Mouse (Mus musculus): ENCODE results near the gene Olfr519. TPM values are rescaled to one million over a fixed set of nuclear protein-coding genes. Genes with fewer than 3 reads are reported as not detected.

Gene Olfr519
- not detected in 2 replicates for total RNA-seq (2014; rRNA removed)
- polyA plus RNA-seq (2015; fragmentation: Nextera tagmentation; extraction: Ambion mirVana): not detected in 2 replicates

- Histone ChIP-seq H3K27me3 (ENCODE audit: insufficient read depth, low read length) (no peaks in the 10 kb centered on the region), H3K27ac (ENCODE audit: low read depth, low read length) (no peak within 1 kb of the TSS), H3K9ac (replicated peaks; ENCODE audit: low read length, poor library complexity, severe bottlenecking) (no peak within 1 kb of the TSS), H3K4me1 (ENCODE audit: insufficient read depth, low read length) (no peaks in the 10 kb centered on the region), H3K36me3 (ENCODE audit: insufficient read depth, low read length) (no peaks in the 10 kb centered on the region), H3K4me3 (ENCODE audit: low read depth, low read length) (no peak within 1 kb of the TSS), H3K4me2 (ENCODE audit: low read depth, low read length, poor library complexity, severe bottlenecking) (no peak within 1 kb of the TSS), H3K9me3 (ENCODE audit: low read length) (no peaks in the 10 kb centered on the region)
- DNase-seq (ENCODE audit: low spot score) (no peak), ATAC-seq (ENCODE audit: low FRiP score) (no peak)
- TF ChIP-seq CTCF (IDR thresholded peaks at IDR 0.05): no peak
- WGBS: 87% methylated on average over 5 of the region's 5 CpGs
These were observed at the start of gene Olfr519 for GRCm38 (mm10) chr7:108894320-108894719. TSS of gene Olfr519 (minus strand) at chr7:108894420.

GRCm38 (mm10) chr7:108944002-108944401 is 49.8 kb upstream of the Olfr519 start:
- no peak overlapping the region for H3K4me3 ChIP-seq (ENCODE audit: low read depth, low read length)
- no peaks in the 10 kb centered on the region for H3K9me3 ChIP-seq (ENCODE audit: low read length)
- H3K9ac ChIP-seq (replicated peaks; ENCODE audit: low read length, poor library complexity, severe bottlenecking): no peak overlapping the region
- WGBS: 2% methylated on average over 2 of the region's 2 CpGs
- TF ChIP-seq CTCF (IDR thresholded peaks at IDR 0.05): peak; percentile 88
- H3K4me2 ChIP-seq (ENCODE audit: low read depth, low read length, poor library complexity, severe bottlenecking): no peak overlapping the region
- no peak overlapping the region for H3K27ac ChIP-seq (ENCODE audit: low read depth, low read length)
- ATAC-seq (ENCODE audit: low FRiP score) (peak; percentile 64; the same call in 1 of the 2 replicates), DNase-seq (ENCODE audit: low spot score) (peak; percentile 65)
- no peaks in the 10 kb centered on the region for H3K27me3 ChIP-seq (ENCODE audit: insufficient read depth, low read length)
- no peaks in the 10 kb centered on the region for H3K4me1 ChIP-seq (ENCODE audit: insufficient read depth, low read length)
- peaks cover 35% of the 10 kb centered on the region for H3K36me3 ChIP-seq (ENCODE audit: insufficient read depth, low read length)

GRCm38 (mm10) chr7:108941466-108941865 is 47.2 kb upstream of the Olfr519 start:
- no peak overlapping the region for H3K4me3 ChIP-seq (ENCODE audit: low read depth, low read length)
- H3K4me1 ChIP-seq (ENCODE audit: insufficient read depth, low read length): no peaks in the 10 kb centered on the region
- H3K27ac ChIP-seq (ENCODE audit: low read depth, low read length): no peak overlapping the region
- H3K9me3 ChIP-seq (ENCODE audit: low read length): no peaks in the 10 kb centered on the region
- H3K27me3 ChIP-seq (ENCODE audit: insufficient read depth, low read length): no peaks in the 10 kb centered on the region
- peaks cover 53% of the 10 kb centered on the region for H3K36me3 ChIP-seq (ENCODE audit: insufficient read depth, low read length)
- WGBS: 96% methylated on average over 9 of the region's 9 CpGs
- no peak for ATAC-seq (ENCODE audit: low FRiP score)
- TF ChIP-seq CTCF (IDR thresholded peaks at IDR 0.05): no peak
- no peak overlapping the region for H3K9ac ChIP-seq (replicated peaks; ENCODE audit: low read length, poor library complexity, severe bottlenecking)
- no peak for DNase-seq (ENCODE audit: low spot score)
- no peak overlapping the region for H3K4me2 ChIP-seq (ENCODE audit: low read depth, low read length, poor library complexity, severe bottlenecking)

GRCm38 (mm10) chr7:108936591-108936990 is 42.4 kb upstream of the Olfr519 start:
- no peak overlapping the region for H3K4me3 ChIP-seq (ENCODE audit: low read depth, low read length)
- 97% methylated on average over 4 of the region's 4 CpGs for WGBS
- no peaks in the 10 kb centered on the region for H3K9me3 ChIP-seq (ENCODE audit: low read length)
- no peak overlapping the region for H3K27ac ChIP-seq (ENCODE audit: low read depth, low read length)
- peaks cover 11% of the 10 kb centered on the region; the same call in 1 of the 2 replicates for H3K4me1 ChIP-seq (ENCODE audit: insufficient read depth, low read length)
- H3K9ac ChIP-seq (replicated peaks; ENCODE audit: low read length, poor library complexity, severe bottlenecking): no peak overlapping the region
- H3K27me3 ChIP-seq (ENCODE audit: insufficient read depth, low read length): no peaks in the 10 kb centered on the region
- ATAC-seq (ENCODE audit: low FRiP score) (no peak), DNase-seq (ENCODE audit: low spot score) (no peak)
- peaks cover 39% of the 10 kb centered on the region for H3K36me3 ChIP-seq (ENCODE audit: insufficient read depth, low read length)
- no peak overlapping the region for H3K4me2 ChIP-seq (ENCODE audit: low read depth, low read length, poor library complexity, severe bottlenecking)
- TF ChIP-seq CTCF (IDR thresholded peaks at IDR 0.05): no peak

- peak overlapping the region; percentile 87 for H3K4me2 ChIP-seq (ENCODE audit: low read depth, low read length, poor library complexity, severe bottlenecking)
- no peaks in the 10 kb centered on the region for H3K27me3 ChIP-seq (ENCODE audit: insufficient read depth, low read length)
- peak overlapping the region; percentile 100 for H3K4me3 ChIP-seq (ENCODE audit: low read depth, low read length)
- peaks cover 27% of the 10 kb centered on the region for H3K36me3 ChIP-seq (ENCODE audit: insufficient read depth, low read length)
- 89% methylated on average over 7 of the region's 7 CpGs for WGBS
- peaks cover 11% of the 10 kb centered on the region; the same call in 1 of the 2 replicates for H3K4me1 ChIP-seq (ENCODE audit: insufficient read depth, low read length)
- TF ChIP-seq CTCF (IDR thresholded peaks at IDR 0.05): no peak
- peak overlapping the region; percentile 92 for H3K9ac ChIP-seq (replicated peaks; ENCODE audit: low read length, poor library complexity, severe bottlenecking)
- no peak overlapping the region for H3K27ac ChIP-seq (ENCODE audit: low read depth, low read length)
- no peaks in the 10 kb centered on the region for H3K9me3 ChIP-seq (ENCODE audit: low read length)
- DNase-seq (ENCODE audit: low spot score): no peak
- no peak for ATAC-seq (ENCODE audit: low FRiP score)
These were observed 41.2 kb upstream of the Olfr519 start for GRCm38 (mm10) chr7:108935411-108935810.

- Histone ChIP-seq H3K36me3 (ENCODE audit: insufficient read depth, low read length) (peaks cover 22% of the 10 kb centered on the region), H3K9me3 (ENCODE audit: low read length) (no peaks in the 10 kb centered on the region), H3K27me3 (ENCODE audit: insufficient read depth, low read length) (no peaks in the 10 kb centered on the region), H3K9ac (replicated peaks; ENCODE audit: low read length, poor library complexity, severe bottlenecking) (peak overlapping the region; percentile 92), H3K4me3 (ENCODE audit: low read depth, low read length) (peak overlapping the region; percentile 100), H3K4me1 (ENCODE audit: insufficient read depth, low read length) (peaks cover 11% of the 10 kb centered on the region; the same call in 1 of the 2 replicates), H3K4me2 (ENCODE audit: low read depth, low read length, poor library complexity, severe bottlenecking) (peak overlapping the region; percentile 87), H3K27ac (ENCODE audit: low read depth, low read length) (peak overlapping the region; percentile 87)
- TF ChIP-seq CTCF (IDR thresholded peaks at IDR 0.05): no peak
- ATAC-seq (ENCODE audit: low FRiP score) (no peak), DNase-seq (ENCODE audit: low spot score) (no peak)
- WGBS: 6% methylated on average over 8 of the region's 8 CpGs
These were observed 40.6 kb upstream of the Olfr519 start for GRCm38 (mm10) chr7:108934836-108935235.

All from midbrain, postnatal 0 days (tissue).